Mouse (Mus musculus): ENCODE measurements around the gene Rapsn. TPM values are rescaled to one million over a fixed set of nuclear protein-coding genes. Genes with fewer than 3 reads are reported as not detected.
A peak's percentile ranks its signal among the peaks of the same experiment; 100 is the strongest.

The Rapsn gene
- total RNA-seq, 1 experiment: 1.1 TPM

GRCm38 (mm10) chr2:91060544-91061355 is 25.3 kb downstream of the Rapsn start:
- H3K36me3 ChIP-seq (ENCODE audit: control insufficient read depth, insufficient read depth, low read length, poor library complexity, severe bottlenecking): peaks cover 49% of the 10 kb centered on the region
- DNase-seq (ENCODE audit: low read depth, low spot score): peak; percentile 60
- no peak overlapping the region for H3K27ac ChIP-seq (ENCODE audit: insufficient read depth, low read depth, low read length, poor library complexity, severe bottlenecking)
- no peak overlapping the region for H3K4me3 ChIP-seq (ENCODE audit: insufficient read depth in 1 of 2, low read depth in 1 of 2, low read length in 2 of 2, poor library complexity in 1 of 2, severe bottlenecking in 1 of 2)
- in situ Hi-C loops (cut with MboI; ENCODE audit: low sequenced_read_pairs in 2 of 2, unreplicated experiment in 2 of 2): no loop called here
- H3K9ac ChIP-seq (ENCODE audit: insufficient read depth, low read depth, low read length, poor library complexity, severe bottlenecking): no peak overlapping the region
- H3K4me1 ChIP-seq (ENCODE audit: control insufficient read depth in 2 of 2, insufficient read depth in 2 of 2, low read length in 2 of 2, poor library complexity in 1 of 2): peaks cover 0 to 8% of the 10 kb centered on the region in 2 experiments; a peak in 2 of 4 replicates
- no peaks in the 10 kb centered on the region for H3K9me3 ChIP-seq (ENCODE audit: control insufficient read depth, insufficient read depth, low read depth, low read length)
- TF ChIP-seq MAFK (IDR thresholded peaks at IDR 0.05; ENCODE audit: insufficient read depth, low read depth, low read length) (no peak), ZC3H11A (IDR thresholded peaks at IDR 0.05; ENCODE audit: borderline replicate concordance, low read depth, low read length) (no peak), ZNF384 (IDR thresholded peaks at IDR 0.05; ENCODE audit: low read depth, low read length) (no peak), CHD2 (IDR thresholded peaks at IDR 0.05; ENCODE audit: low read depth, low read length) (no peak), HCFC1 (IDR thresholded peaks at IDR 0.05; ENCODE audit: borderline replicate concordance, insufficient read depth, low read length) (no peak)

- peaks cover 37% of the 10 kb centered on the region for H3K36me3 ChIP-seq (ENCODE audit: control insufficient read depth, insufficient read depth, low read length, poor library complexity, severe bottlenecking)
- no peaks in the 10 kb centered on the region for H3K9me3 ChIP-seq (ENCODE audit: control insufficient read depth, insufficient read depth, low read depth, low read length)
- H3K4me3 ChIP-seq (ENCODE audit: insufficient read depth in 1 of 2, low read depth in 1 of 2, low read length in 2 of 2, poor library complexity in 1 of 2, severe bottlenecking in 1 of 2): no peak overlapping the region
- no peak overlapping the region for H3K27ac ChIP-seq (ENCODE audit: insufficient read depth, low read depth, low read length, poor library complexity, severe bottlenecking)
- DNase-seq (ENCODE audit: low read depth, low spot score): no peak
- TF ChIP-seq ZC3H11A (IDR thresholded peaks at IDR 0.05; ENCODE audit: borderline replicate concordance, low read depth, low read length): no peak
- no peak for TF ChIP-seq HCFC1 (IDR thresholded peaks at IDR 0.05; ENCODE audit: borderline replicate concordance, insufficient read depth, low read length)
- no peak for TF ChIP-seq MAFK (IDR thresholded peaks at IDR 0.05; ENCODE audit: insufficient read depth, low read depth, low read length)
- TF ChIP-seq CHD2 (IDR thresholded peaks at IDR 0.05; ENCODE audit: low read depth, low read length): no peak
- no peak for TF ChIP-seq ZNF384 (IDR thresholded peaks at IDR 0.05; ENCODE audit: low read depth, low read length)
- peaks cover 0 to 8% of the 10 kb centered on the region in 2 experiments; a peak in 2 of 4 replicates for H3K4me1 ChIP-seq (ENCODE audit: control insufficient read depth in 2 of 2, insufficient read depth in 2 of 2, low read length in 2 of 2, poor library complexity in 1 of 2)
- H3K9ac ChIP-seq (ENCODE audit: insufficient read depth, low read depth, low read length, poor library complexity, severe bottlenecking): no peak overlapping the region
- in situ Hi-C loops (cut with MboI; ENCODE audit: low sequenced_read_pairs in 2 of 2, unreplicated experiment in 2 of 2): no loop called here
Measured at GRCm38 (mm10) chr2:91061849-91062481, 26.5 kb downstream of the Rapsn start.

- Histone ChIP-seq H3K4me1 (ENCODE audit: control insufficient read depth in 2 of 2, insufficient read depth in 2 of 2, low read length in 2 of 2, poor library complexity in 1 of 2) (peaks cover 0 to 8% of the 10 kb centered on the region in 2 experiments; a peak in 2 of 4 replicates), H3K9me3 (ENCODE audit: control insufficient read depth, insufficient read depth, low read depth, low read length) (no peaks in the 10 kb centered on the region), H3K4me3 (ENCODE audit: insufficient read depth in 1 of 2, low read depth in 1 of 2, low read length in 2 of 2, poor library complexity in 1 of 2, severe bottlenecking in 1 of 2) (no peak overlapping the region), H3K9ac (ENCODE audit: insufficient read depth, low read depth, low read length, poor library complexity, severe bottlenecking) (no peak overlapping the region), H3K27ac (ENCODE audit: insufficient read depth, low read depth, low read length, poor library complexity, severe bottlenecking) (no peak overlapping the region), H3K36me3 (ENCODE audit: control insufficient read depth, insufficient read depth, low read length, poor library complexity, severe bottlenecking) (peaks cover 31% of the 10 kb centered on the region)
- DNase-seq (ENCODE audit: low read depth, low spot score): no peak
- in situ Hi-C loops (cut with MboI; ENCODE audit: low sequenced_read_pairs in 2 of 2, unreplicated experiment in 2 of 2): no loop called here
- no peak for TF ChIP-seq ZC3H11A (IDR thresholded peaks at IDR 0.05; ENCODE audit: borderline replicate concordance, low read depth, low read length)
- no peak for TF ChIP-seq CHD2 (IDR thresholded peaks at IDR 0.05; ENCODE audit: low read depth, low read length)
- TF ChIP-seq HCFC1 (IDR thresholded peaks at IDR 0.05; ENCODE audit: borderline replicate concordance, insufficient read depth, low read length): no peak
- TF ChIP-seq ZNF384 (IDR thresholded peaks at IDR 0.05; ENCODE audit: low read depth, low read length): no peak
- TF ChIP-seq MAFK (IDR thresholded peaks at IDR 0.05; ENCODE audit: insufficient read depth, low read depth, low read length): no peak
Measured at GRCm38 (mm10) chr2:91062779-91063606, 27.6 kb downstream of the Rapsn start.

GRCm38 (mm10) chr2:91064211-91064610 is 28.8 kb downstream of the Rapsn start:
- peaks cover 0 to 12% of the 10 kb centered on the region in 2 experiments; a peak in 3 of 4 replicates for H3K4me1 ChIP-seq (ENCODE audit: control insufficient read depth in 2 of 2, insufficient read depth in 2 of 2, low read length in 2 of 2, poor library complexity in 1 of 2)
- peaks cover 21% of the 10 kb centered on the region for H3K36me3 ChIP-seq (ENCODE audit: control insufficient read depth, insufficient read depth, low read length, poor library complexity, severe bottlenecking)
- no peaks in the 10 kb centered on the region for H3K9me3 ChIP-seq (ENCODE audit: control insufficient read depth, insufficient read depth, low read depth, low read length)
- TF ChIP-seq ZNF384 (IDR thresholded peaks at IDR 0.05; ENCODE audit: low read depth, low read length): no peak
- TF ChIP-seq HCFC1 (IDR thresholded peaks at IDR 0.05; ENCODE audit: borderline replicate concordance, insufficient read depth, low read length): no peak
- no peak overlapping the region for H3K27ac ChIP-seq (ENCODE audit: insufficient read depth, low read depth, low read length, poor library complexity, severe bottlenecking)
- no peak overlapping the region for H3K4me3 ChIP-seq (ENCODE audit: insufficient read depth in 1 of 2, low read depth in 1 of 2, low read length in 2 of 2, poor library complexity in 1 of 2, severe bottlenecking in 1 of 2)
- no peak overlapping the region for H3K9ac ChIP-seq (ENCODE audit: insufficient read depth, low read depth, low read length, poor library complexity, severe bottlenecking)
- in situ Hi-C loops (cut with MboI; ENCODE audit: low sequenced_read_pairs in 2 of 2, unreplicated experiment in 2 of 2): no loop called here
- DNase-seq (ENCODE audit: low read depth, low spot score): no peak
